11 mouse cellular contexts compared by ENCODE assay signal in the genomic region with DNA sequence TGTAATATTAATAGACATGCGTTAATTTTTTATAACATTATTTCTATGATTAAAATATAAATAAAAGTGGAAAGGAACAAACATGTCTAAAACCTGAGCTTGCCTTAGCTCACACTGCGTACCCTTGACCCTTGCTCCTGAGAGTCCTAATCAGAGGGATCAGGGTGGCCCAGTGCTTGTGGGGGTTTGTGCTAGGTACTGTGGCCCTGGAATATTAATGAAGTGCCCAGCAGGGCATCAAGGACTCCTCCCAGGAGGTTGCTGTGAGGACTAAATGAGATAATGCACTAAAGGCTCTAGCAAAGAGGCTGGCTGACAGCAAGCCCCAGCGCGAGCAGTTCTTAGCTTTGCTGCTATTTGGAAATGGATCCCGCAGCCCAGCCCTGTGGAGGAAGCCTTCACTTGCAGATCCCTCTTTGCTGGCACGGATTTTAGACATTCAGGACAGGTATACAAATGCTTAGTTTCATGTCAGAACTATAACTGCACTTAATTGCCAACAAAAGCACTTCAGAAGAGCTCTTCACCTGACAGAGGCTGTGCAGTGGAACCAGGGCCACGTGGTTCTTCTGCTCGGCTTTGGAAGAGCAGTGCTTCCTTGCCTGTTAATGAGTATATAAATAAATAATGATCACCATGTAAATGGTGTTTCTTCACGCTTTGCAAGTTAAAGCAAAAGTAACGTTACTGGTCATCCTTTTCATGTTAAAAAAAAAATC. TPM values are rescaled to one million over a fixed set of nuclear protein-coding genes. Genes with fewer than 3 reads are reported as not detected.
A peak's percentile ranks its signal among the peaks of the same experiment; 100 is the strongest.
DNase-seq lines count a peak whose midpoint lies in the region; ATAC-seq and TF ChIP-seq lines count a peak whose summit lies in the region.
"Had no signal": no experiment of that assay in that cellular context is flagged by ENCODE, and none has a peak within 500 bp of the region (broad histone marks: within the 10 kb centered on the region; RNA-seq: fewer than 3 reads in every experiment).

No protein-coding gene starts in this region.

- no peak overlapping the region for H3K4me3 ChIP-seq in hindbrain, embryonic 13.5 days
- no peak overlapping the region for H3K4me3 ChIP-seq in hindbrain, embryonic 11.5 days (ENCODE audit: low read depth, low read length)
- H3K4me3 ChIP-seq in ES-Bruce4 (ENCODE audit: low read depth, low read length), result no peak overlapping the region
- H3K4me3 ChIP-seq in limb, embryonic 10.5 days, result no peak overlapping the region

- no peak for ATAC-seq in hindbrain, embryonic 13.5 days (ENCODE audit: low FRiP score)
- ATAC-seq in hindbrain, embryonic 11.5 days (ENCODE audit: low FRiP score), result no peak
- no peak for ATAC-seq in activated CD4-positive, CD25-positive, alpha-beta regulatory T cell, adult 4 months

- H3K36me3 ChIP-seq in hindbrain, embryonic 13.5 days, result no peaks in the 10 kb centered on the region
- no peaks in the 10 kb centered on the region for H3K36me3 ChIP-seq in hindbrain, embryonic 11.5 days (ENCODE audit: control insufficient read depth, insufficient read depth, low read length)
- H3K36me3 ChIP-seq in ES-Bruce4 (ENCODE audit: control insufficient read depth, insufficient read depth, low read length, poor library complexity, severe bottlenecking), result peaks cover 2% of the 10 kb centered on the region; the same call in 1 of the 2 replicates
- H3K36me3 ChIP-seq in limb, embryonic 10.5 days, result peaks cover 6% of the 10 kb centered on the region
- H3K36me3 ChIP-seq: G1E had no signal

- no peaks in the 10 kb centered on the region for H3K27me3 ChIP-seq in hindbrain, embryonic 13.5 days
- no peaks in the 10 kb centered on the region for H3K27me3 ChIP-seq in hindbrain, embryonic 11.5 days (ENCODE audit: control insufficient read depth, insufficient read depth, low read length)
- H3K27me3 ChIP-seq in ES-Bruce4 (ENCODE audit: control insufficient read depth, insufficient read depth, low read length, poor library complexity, severe bottlenecking), result no peaks in the 10 kb centered on the region
- no peaks in the 10 kb centered on the region for H3K27me3 ChIP-seq in limb, embryonic 10.5 days (ENCODE audit: low read depth, poor library complexity, severe bottlenecking)

- peak overlapping the region; percentile 78 for H3K27ac ChIP-seq in hindbrain, embryonic 13.5 days
- H3K27ac ChIP-seq in hindbrain, embryonic 11.5 days (ENCODE audit: low read depth, low read length), result no peak overlapping the region
- H3K27ac ChIP-seq in ES-Bruce4 (ENCODE audit: insufficient read depth, low read length), result no peak overlapping the region
- peak overlapping the region; percentile 3; the same call in 1 of the 2 replicates for H3K27ac ChIP-seq in limb, embryonic 10.5 days

- 0 out of 2 replicates have a peak, but pooled peaks have one; percentile 21 for TF ChIP-seq EP300 in ES-Bruce4 (IDR thresholded peaks at IDR 0.05; ENCODE audit: insufficient read depth, low read depth, low read length)

- peak; percentile 15 to 51 for DNase-seq in adrenal gland, adult (ENCODE audit: inconsistent age in 2 of 2, low spot score in 1 of 2)
- DNase-seq in adrenal gland, postnatal 36 days, result no peak
- no peak for DNase-seq in hindbrain, embryonic 11.5 days (ENCODE audit: low spot score)
- DNase-seq in limb, embryonic 10.5 days (ENCODE audit: low spot score), result no peak
- DNase-seq in frontal cortex, postnatal 14 days (ENCODE audit: low spot score in 2 of 2), result no peak
- DNase-seq: liver; right cerebral cortex, postnatal 25 days had no signal

- WGBS in hindbrain, embryonic 13.5 days, result 35% methylated on average over 10 of the region's 10 CpGs
- WGBS in hindbrain, embryonic 11.5 days, result 36% methylated on average over 10 of the region's 10 CpGs
- WGBS in limb, embryonic 10.5 days, result 48% methylated on average over 10 of the region's 10 CpGs

- H3K4me1 ChIP-seq in hindbrain, embryonic 13.5 days (replicated peaks), result peaks cover 64% of the 10 kb centered on the region
- H3K4me1 ChIP-seq in hindbrain, embryonic 11.5 days (replicated peaks; ENCODE audit: control insufficient read depth, insufficient read depth, low read length), result 0 out of 2 replicates have a peak, but pooled peaks cover 3% of the 10 kb centered on the region
- H3K4me1 ChIP-seq in ES-Bruce4 (ENCODE audit: control insufficient read depth, insufficient read depth, low read length), result peaks cover 7% of the 10 kb centered on the region
- peaks cover 80% of the 10 kb centered on the region for H3K4me1 ChIP-seq in limb, embryonic 10.5 days

- TF ChIP-seq CTCF in ES-Bruce4 (IDR thresholded peaks at IDR 0.05; ENCODE audit: low read depth, low read length), result no peak

- TF ChIP-seq POLR2A in ES-Bruce4 (IDR thresholded peaks at IDR 0.05; ENCODE audit: insufficient read depth, low read length), result no peak

- H3K9me3 ChIP-seq in hindbrain, embryonic 13.5 days, result no peaks in the 10 kb centered on the region
- no peaks in the 10 kb centered on the region for H3K9me3 ChIP-seq in hindbrain, embryonic 11.5 days (ENCODE audit: control insufficient read depth, low read length)
- H3K9me3 ChIP-seq in ES-Bruce4 (replicated peaks; ENCODE audit: control insufficient read depth, insufficient read depth, low read length, poor library complexity, severe bottlenecking), result no peaks in the 10 kb centered on the region
- no peaks in the 10 kb centered on the region for H3K9me3 ChIP-seq in limb, embryonic 10.5 days (replicated peaks)
- H3K9me3 ChIP-seq: G1E had no signal

- H3K4me2 ChIP-seq in hindbrain, embryonic 13.5 days, result no peak overlapping the region
- H3K4me2 ChIP-seq in hindbrain, embryonic 11.5 days (replicated peaks; ENCODE audit: low read depth, low read length), result no peak overlapping the region

- H3K9ac ChIP-seq in hindbrain, embryonic 13.5 days, result no peak overlapping the region
- no peak overlapping the region for H3K9ac ChIP-seq in hindbrain, embryonic 11.5 days (ENCODE audit: low read depth, low read length)
- no peak overlapping the region for H3K9ac ChIP-seq in ES-Bruce4 (ENCODE audit: low read depth, poor library complexity, severe bottlenecking)

RNA-seq across cellular contexts. Expression of gene Traf3ip2, which starts 16.2 kb away (rescaled TPM):
- 10 to 100 TPM; 12.5 to 18.9 TPM for total RNA-seq in adrenal gland, postnatal 36 days (2021)
- polyA plus RNA-seq in hindbrain, embryonic 13.5 days (2015; fragmentation: Nextera tagmentation; extraction: Ambion mirVana), result 8.6 TPM in 2 replicates
- polyA plus RNA-seq in hindbrain, embryonic 11.5 days (2014; fragmentation: Nextera tagmentation; extraction: Ambion mirVana), result 5.6 and 7.2 TPM in 2 replicates
- polyA plus RNA-seq in ES-Bruce4 (2011; ENCODE audit: insufficient read depth, insufficient read length, low read depth, missing spikeins), result 11.9 and 12.8 TPM in 2 replicates
- 7.2 and 8.7 TPM in 2 replicates for polyA plus RNA-seq in limb, embryonic 10.5 days (2016; fragmentation: Nextera tagmentation; extraction: Ambion mirVana)
- 10 to 100 TPM; 33.8 to 34.0 TPM for polyA plus RNA-seq in activated CD4-positive, CD25-positive, alpha-beta regulatory T cell, adult 4 months (2017; shearing (Covaris generic))

Comparison
In these comparisons a context has a peak if more than half of its experiments do, and no peak if none do; other contexts are left out.
1. DNase-seq: peak in adrenal gland, adult (2 of 2); none in adrenal gland, postnatal 36 days (0 of 2), hindbrain, embryonic 11.5 days (single experiment), limb, embryonic 10.5 days (single experiment) and frontal cortex, postnatal 14 days (0 of 2).
2. H3K27ac ChIP-seq: peak in hindbrain, embryonic 13.5 days (single experiment) and limb, embryonic 10.5 days (single experiment); none in hindbrain, embryonic 11.5 days (single experiment) and ES-Bruce4 (single experiment).